Mouse (Mus musculus) limb, embryonic 13.5 days (tissue): ENCODE results near the gene AB124611. TPM values are rescaled to one million over a fixed set of nuclear protein-coding genes. Genes with fewer than 3 reads are reported as not detected.

Experiments used
- ATAC-seq: fragments of 200-750 bp; cut with Nextera tagmentation; 2 replicates; pipeline ENCODE4 v1.8.0; 2017; ENCODE audit warnings: low read depth, moderate number of reproducible peaks, moderate TSS enrichment; ENCODE audit not compliant: low FRiP score
- H3K27ac ChIP-seq: fragments of 300-500 bp; sonication (generic); 2 replicates; pipeline ENCODE4 v1.5.1; 2015; ENCODE audit warnings: inconsistent platforms, mild to moderate bottlenecking, moderate library complexity
- H3K27me3 ChIP-seq: fragments of 300-500 bp; sonication (generic); 2 replicates; pipeline ENCODE4 v1.6.1; 2015; ENCODE audit warnings: mild to moderate bottlenecking, inconsistent platforms
- H3K36me3 ChIP-seq: fragments of 300-500 bp; sonication (generic); 2 replicates; pipeline ENCODE4 v1.6.1; 2015; ENCODE audit warnings: inconsistent platforms, mild to moderate bottlenecking, moderate library complexity
- H3K4me1 ChIP-seq: fragments of 300-500 bp; sonication (generic); 2 replicates; pipeline ENCODE4 v1.6.1; 2015; ENCODE audit warnings: inconsistent platforms
- H3K4me2 ChIP-seq: fragments of 300-500 bp; sonication (generic); replicated peaks from 2 replicates; pipeline ENCODE4 v1.6.1; 2015; ENCODE audit warnings: inconsistent platforms, mild to moderate bottlenecking, moderate library complexity
- H3K4me3 ChIP-seq: fragments of 300-500 bp; sonication (generic); 2 replicates; pipeline ENCODE4 v1.5.1; 2015; ENCODE audit warnings: moderate library complexity, mild to moderate bottlenecking, inconsistent platforms
- H3K9ac ChIP-seq: fragments of 300-500 bp; sonication (generic); 2 replicates; pipeline ENCODE4 v1.6.1; 2015; ENCODE audit warnings: mild to moderate bottlenecking, inconsistent platforms
- H3K9me3 ChIP-seq: fragments of 300-500 bp; sonication (generic); 2 replicates; pipeline ENCODE4 v1.6.1; 2016; ENCODE audit warnings: inconsistent platforms
- WGBS: fragments of 180-500 bp; shearing (Covaris S2); methylation state at CpG from one replicate; pipeline ENCODE4 v1.1.7; 2015; 5-methylcytosine and 5-hydroxymethylcytosine counted together
- polyA plus RNA-seq: library from polyadenylated mRNA; unstranded; fragments of >200 nt; fragmentation: Nextera tagmentation; extraction: Ambion mirVana; gene quantifications from 2 replicates; pipeline ENCODE4 v1.2.1, GENCODE M21; 2015

AB124611 gene
- polyA plus RNA-seq, 1 experiment from 2014 or later, result 5.5 TPM

- H3K9me3 ChIP-seq, result no peaks in the 10 kb centered on the region
- ATAC-seq, result 0 out of 2 replicates have a peak, but pooled peaks have one; percentile 22
- no peak overlapping the region for H3K4me2 ChIP-seq
- WGBS, result 90% methylated on average over 10 of the region's 10 CpGs
- no peak overlapping the region for H3K9ac ChIP-seq
- H3K36me3 ChIP-seq, result peaks cover 96% of the 10 kb centered on the region
- H3K4me3 ChIP-seq, result no peak overlapping the region
- no peaks in the 10 kb centered on the region for H3K4me1 ChIP-seq
- no peak overlapping the region for H3K27ac ChIP-seq
- no peaks in the 10 kb centered on the region for H3K27me3 ChIP-seq
Observed at GRCm38 (mm10) chr9:21575253-21575652, 49.3 kb downstream of the AB124611 start.

DNA sequence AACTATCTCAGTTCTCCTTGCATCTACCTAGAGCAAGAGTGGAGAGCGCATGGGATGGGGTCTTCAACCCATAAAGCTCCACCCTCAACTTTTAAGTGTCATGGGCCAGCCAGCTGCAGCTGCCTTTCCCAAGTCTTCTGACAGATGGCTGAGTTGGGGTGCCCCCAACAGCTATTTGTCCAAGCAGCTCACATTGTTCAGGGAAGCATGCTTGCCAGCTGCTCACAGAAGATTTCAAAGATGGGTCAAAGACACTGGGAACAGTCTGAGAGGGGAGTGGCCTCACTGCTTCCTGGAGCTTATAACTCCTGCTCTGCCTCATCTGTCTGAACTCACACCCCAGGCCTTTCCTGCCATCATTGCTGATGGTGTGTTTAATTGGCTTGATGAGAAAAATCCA lies 50.3 kb downstream of the AB124611 start:
- ATAC-seq, result no peak; the same call in 1 of the 2 replicates
- Histone ChIP-seq H3K27ac (no peak overlapping the region), H3K4me1 (no peaks in the 10 kb centered on the region), H3K9ac (no peak overlapping the region), H3K4me2 (no peak overlapping the region), H3K9me3 (no peaks in the 10 kb centered on the region), H3K4me3 (no peak overlapping the region), H3K27me3 (no peaks in the 10 kb centered on the region), H3K36me3 (peaks cover 96% of the 10 kb centered on the region)
- WGBS, result 92% methylated on average over 1 of the region's 1 CpGs

DNA sequence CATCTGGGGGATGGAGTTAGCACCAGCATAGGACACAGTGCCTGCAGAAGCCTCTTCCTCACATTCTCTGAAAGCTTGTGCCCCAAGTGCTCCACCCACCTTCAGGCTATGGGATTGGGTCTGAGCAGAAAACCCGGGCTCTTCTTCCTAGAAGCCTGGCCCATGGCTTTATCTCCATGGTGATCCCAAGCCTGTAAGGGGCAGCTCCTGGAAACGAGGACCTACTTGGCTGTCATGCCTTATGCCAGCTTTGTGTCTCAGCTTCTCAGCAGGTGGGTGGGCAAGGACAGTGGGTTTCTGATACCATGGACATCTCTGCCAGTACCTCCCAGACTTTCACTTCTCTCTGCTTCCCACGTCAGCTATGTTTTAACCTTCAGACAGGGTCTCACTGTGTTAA lies 52.2 kb downstream of the AB124611 start:
- H3K27ac ChIP-seq, result no peak overlapping the region
- no peaks in the 10 kb centered on the region for H3K4me1 ChIP-seq
- 81% methylated on average over 3 of the region's 3 CpGs for WGBS
- H3K4me2 ChIP-seq, result no peak overlapping the region
- peaks cover 96% of the 10 kb centered on the region for H3K36me3 ChIP-seq
- no peak overlapping the region for H3K4me3 ChIP-seq
- H3K27me3 ChIP-seq, result no peaks in the 10 kb centered on the region
- H3K9ac ChIP-seq, result no peak overlapping the region
- no peak for ATAC-seq
- H3K9me3 ChIP-seq, result no peaks in the 10 kb centered on the region

GRCm38 (mm10) chr9:21585401-21585800 lies 59.4 kb downstream of the AB124611 start:
- 89% methylated on average over 1 of the region's 1 CpGs for WGBS
- Histone ChIP-seq H3K9ac (no peak overlapping the region), H3K27ac (no peak overlapping the region), H3K4me2 (no peak overlapping the region), H3K9me3 (no peaks in the 10 kb centered on the region), H3K36me3 (peaks cover 99% of the 10 kb centered on the region), H3K4me1 (no peaks in the 10 kb centered on the region), H3K27me3 (no peaks in the 10 kb centered on the region), H3K4me3 (no peak overlapping the region)
- no peak for ATAC-seq

DNA sequence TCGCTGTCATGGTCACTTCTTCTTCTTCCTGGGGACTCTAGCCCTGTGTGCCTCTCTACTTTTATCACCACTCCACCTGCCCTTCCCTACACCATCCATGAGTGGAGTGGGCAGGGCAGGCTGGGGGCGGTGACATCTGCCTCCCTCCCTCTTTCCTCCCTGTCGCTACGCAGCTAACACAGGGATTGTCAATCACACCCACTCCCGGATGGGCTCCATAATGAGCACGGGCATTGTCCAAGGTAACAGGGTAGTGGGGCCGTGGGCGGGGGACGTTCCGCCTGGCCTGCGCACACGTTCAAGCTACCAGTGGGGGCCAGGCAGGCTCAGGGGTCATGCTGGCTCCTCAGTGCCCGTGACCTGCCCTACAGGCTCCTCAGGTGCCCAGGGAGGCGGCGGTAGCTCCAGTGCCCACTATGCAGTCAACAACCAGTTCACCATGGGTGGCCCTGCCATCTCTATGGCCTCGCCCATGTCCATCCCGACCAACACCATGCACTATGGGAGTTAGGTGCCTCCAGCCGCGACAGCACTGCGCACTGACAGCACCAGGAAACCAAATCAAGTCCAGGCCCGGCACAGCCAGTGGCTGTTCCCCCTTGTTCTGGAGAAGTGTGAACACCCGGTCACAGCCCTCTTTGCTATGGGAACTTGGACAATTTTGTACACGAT lies 61.8 kb downstream of the AB124611 start:
- H3K27ac ChIP-seq, result no peak overlapping the region
- WGBS, result 88% methylated on average over 23 of the region's 23 CpGs
- H3K27me3 ChIP-seq, result no peaks in the 10 kb centered on the region
- H3K9me3 ChIP-seq, result no peaks in the 10 kb centered on the region
- no peak for ATAC-seq
- H3K4me1 ChIP-seq, result peaks cover 7% of the 10 kb centered on the region
- peaks cover 78% of the 10 kb centered on the region for H3K36me3 ChIP-seq
- H3K9ac ChIP-seq, result no peak overlapping the region
- H3K4me3 ChIP-seq, result no peak overlapping the region
- no peak overlapping the region for H3K4me2 ChIP-seq

GRCm38 (mm10) chr9:21588350-21588749 lies 62.4 kb downstream of the AB124611 start:
- peaks cover 72% of the 10 kb centered on the region for H3K36me3 ChIP-seq
- no peaks in the 10 kb centered on the region for H3K9me3 ChIP-seq
- no peak for ATAC-seq
- no peak overlapping the region for H3K4me3 ChIP-seq
- WGBS, result 90% methylated on average over 8 of the region's 8 CpGs
- H3K9ac ChIP-seq, result no peak overlapping the region
- H3K27ac ChIP-seq, result no peak overlapping the region
- no peaks in the 10 kb centered on the region for H3K27me3 ChIP-seq
- peaks cover 9% of the 10 kb centered on the region for H3K4me1 ChIP-seq
- no peak overlapping the region for H3K4me2 ChIP-seq

- no peaks in the 10 kb centered on the region for H3K9me3 ChIP-seq
- H3K4me2 ChIP-seq, result no peak overlapping the region
- no peak overlapping the region for H3K4me3 ChIP-seq
- WGBS, result 94% methylated on average over 5 of the region's 5 CpGs
- ATAC-seq, result no peak
- peaks cover 66% of the 10 kb centered on the region for H3K36me3 ChIP-seq
- H3K27ac ChIP-seq, result no peak overlapping the region
- H3K4me1 ChIP-seq, result peaks cover 21% of the 10 kb centered on the region
- no peaks in the 10 kb centered on the region for H3K27me3 ChIP-seq
- H3K9ac ChIP-seq, result no peak overlapping the region
Observed at GRCm38 (mm10) chr9:21589538-21589937, 63.6 kb downstream of the AB124611 start.

DNA sequence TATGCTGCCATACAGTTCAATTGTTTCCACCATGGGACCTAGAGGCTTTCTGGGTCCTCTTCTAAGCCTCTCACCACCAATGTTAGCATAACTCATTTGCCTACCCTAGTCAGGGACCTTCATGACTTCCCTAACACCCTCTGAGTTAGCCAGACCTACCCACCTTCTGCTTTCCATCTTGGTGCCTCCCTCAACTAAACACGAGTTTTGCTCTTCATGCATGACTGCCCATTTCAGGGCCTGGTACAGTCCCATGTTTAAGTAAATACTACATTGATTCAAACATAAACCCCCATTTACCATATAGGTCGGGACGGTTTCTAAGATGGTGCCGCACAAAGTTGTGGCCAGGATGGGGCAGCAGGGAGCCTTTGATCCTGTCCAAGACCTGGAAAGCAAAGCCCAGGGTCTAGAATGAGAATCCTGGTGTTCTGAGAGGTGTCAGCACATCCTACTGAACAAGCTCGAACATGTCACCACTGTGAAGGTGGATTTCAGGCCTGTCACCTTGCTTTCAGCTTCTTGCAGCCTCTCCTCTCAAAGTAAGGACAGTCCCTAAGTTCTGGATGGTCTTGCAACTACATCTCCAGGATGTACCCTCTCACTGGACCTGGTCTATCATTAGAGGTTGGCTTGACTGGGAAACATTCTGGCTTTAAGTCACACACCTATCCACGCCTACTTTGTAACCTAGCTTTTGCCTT lies 65.3 kb downstream of the AB124611 start:
- peaks cover 29% of the 10 kb centered on the region for H3K4me1 ChIP-seq
- H3K4me2 ChIP-seq, result peak overlapping the region; percentile 96
- H3K27me3 ChIP-seq, result no peaks in the 10 kb centered on the region
- ATAC-seq, result no peak
- H3K36me3 ChIP-seq, result peaks cover 66% of the 10 kb centered on the region
- H3K27ac ChIP-seq, result 0 out of 2 replicates have a peak overlapping the region, but pooled peaks have one; percentile 2
- 83% methylated on average over 6 of the region's 6 CpGs for WGBS
- H3K4me3 ChIP-seq, result peak overlapping the region; percentile 89
- no peaks in the 10 kb centered on the region for H3K9me3 ChIP-seq
- H3K9ac ChIP-seq, result no peak overlapping the region

GRCm38 (mm10) chr9:21591831-21592702 lies 66.1 kb downstream of the AB124611 start:
- peak; percentile 66; the same call in 1 of the 2 replicates for ATAC-seq
- peak overlapping the region; percentile 70 for H3K9ac ChIP-seq
- WGBS, result 20% methylated on average over 17 of the region's 17 CpGs
- H3K27me3 ChIP-seq, result no peaks in the 10 kb centered on the region
- H3K27ac ChIP-seq, result peak overlapping the region; percentile 67
- peaks cover 66% of the 10 kb centered on the region for H3K36me3 ChIP-seq
- H3K4me3 ChIP-seq, result peak overlapping the region; percentile 89
- H3K9me3 ChIP-seq, result no peaks in the 10 kb centered on the region
- H3K4me1 ChIP-seq, result peaks cover 29% of the 10 kb centered on the region
- H3K4me2 ChIP-seq, result peak overlapping the region; percentile 96

DNA sequence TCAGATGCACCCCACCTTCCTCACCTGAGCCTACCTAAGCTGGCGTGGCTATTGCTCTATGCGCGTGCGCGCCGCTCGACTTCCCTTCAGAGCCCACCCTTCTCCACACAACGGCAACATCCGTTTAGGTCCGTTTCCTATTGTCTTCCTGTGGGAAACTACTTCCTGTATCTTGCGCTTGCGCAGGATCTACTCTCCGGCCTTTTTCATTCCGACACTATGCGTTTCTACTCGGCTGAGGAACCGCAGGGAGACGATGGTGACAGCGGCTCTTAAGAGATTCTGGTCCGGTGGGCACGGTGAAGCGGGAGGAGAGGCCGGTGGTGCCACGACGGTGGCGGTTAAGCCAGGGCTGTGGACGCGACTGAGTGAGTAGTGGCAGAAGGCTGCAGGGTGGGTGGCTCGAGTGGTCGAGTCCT lies 66.7 kb downstream of the AB124611 start, which contains the start of the genes Timm29 and Yipf2:
Gene Timm29, plus strand, starts transcription at position 20 of the 419 bp plus-strand sequence.
Gene Yipf2, minus strand, starts transcription at position 126 of the 419 bp plus-strand sequence.
- Histone ChIP-seq H3K4me1 (peaks cover 29% of the 10 kb centered on the region), H3K27ac (peak within 1 kb of the TSS; percentile 76), H3K4me3 (peak within 1 kb of the TSS; percentile 89), H3K4me2 (peak within 1 kb of the TSS; percentile 96), H3K36me3 (peaks cover 60% of the 10 kb centered on the region), H3K27me3 (no peaks in the 10 kb centered on the region), H3K9me3 (no peaks in the 10 kb centered on the region), H3K9ac (peak within 1 kb of the TSS; percentile 94)
- under 1% methylated on average over 30 of the region's 30 CpGs for WGBS
- peak; percentile 91 for ATAC-seq

GRCm38 (mm10) chr9:21593122-21593721 lies 67.2 kb downstream of the AB124611 start:
- H3K36me3 ChIP-seq, result peaks cover 55% of the 10 kb centered on the region
- peak overlapping the region; percentile 89 for H3K4me3 ChIP-seq
- H3K9me3 ChIP-seq, result no peaks in the 10 kb centered on the region
- H3K4me1 ChIP-seq, result peaks cover 29% of the 10 kb centered on the region
- peak overlapping the region; percentile 76 for H3K27ac ChIP-seq
- H3K27me3 ChIP-seq, result no peaks in the 10 kb centered on the region
- H3K9ac ChIP-seq, result peak overlapping the region; percentile 94
- 2% methylated on average over 53 of the region's 69 CpGs for WGBS
- peak overlapping the region; percentile 96 for H3K4me2 ChIP-seq
- ATAC-seq, result peak; percentile 48; the same call in 1 of the 2 replicates
